Mouse (Mus musculus) embryonic facial prominence, embryonic 11.5 days (tissue): ENCODE measurements around the gene Lrrc45. TPM values are rescaled to one million over a fixed set of nuclear protein-coding genes. Genes with fewer than 3 reads are reported as not detected.

Experiments used
- ATAC-seq: fragments of 200-750 bp; cut with Nextera tagmentation; replicated peaks from 2 replicates; pipeline ENCODE4 v1.8.0; 2017; ENCODE audit warnings: low read depth; ENCODE audit not compliant: insufficient number of reproducible peaks, low FRiP score, low TSS enrichment
- DNase-seq: peaks from one replicate; pipeline ENCODE4 v3.0.0-alpha.2; 2015; ENCODE audit warnings: low spot score
- H3K27ac ChIP-seq: fragments of 300-500 bp; sonication (generic); replicated peaks from 2 replicates; pipeline ENCODE4 v1.5.1; 2014; ENCODE audit warnings: mild to moderate bottlenecking, low read depth, low read length, control low read depth
- H3K27me3 ChIP-seq: fragments of 300-500 bp; sonication (generic); 2 replicates; pipeline ENCODE4 v1.6.1; 2014; ENCODE audit warnings: mild to moderate bottlenecking, low read length, moderate library complexity, mixed read lengths; ENCODE audit not compliant: control insufficient read depth, insufficient read depth
- H3K36me3 ChIP-seq: fragments of 300-500 bp; sonication (generic); replicated peaks from 2 replicates; pipeline ENCODE4 v1.6.1; 2014; ENCODE audit warnings: low read depth, mild to moderate bottlenecking, low read length, moderate library complexity, mixed read lengths; ENCODE audit not compliant: control insufficient read depth, insufficient read depth
- H3K4me1 ChIP-seq: fragments of 300-500 bp; sonication (generic); 2 replicates; pipeline ENCODE4 v1.6.1; 2014; ENCODE audit warnings: low read length, mixed read lengths; ENCODE audit not compliant: control insufficient read depth, insufficient read depth
- H3K4me2 ChIP-seq: fragments of 300-500 bp; sonication (generic); 2 replicates; pipeline ENCODE4 v1.6.1; 2014; ENCODE audit warnings: low read depth, mild to moderate bottlenecking, control low read depth, low read length, moderate library complexity
- H3K4me3 ChIP-seq: fragments of 300-500 bp; sonication (generic); 2 replicates; pipeline ENCODE4 v1.5.1; 2014; ENCODE audit warnings: low read depth, low read length, control low read depth
- H3K9ac ChIP-seq: fragments of 300-500 bp; sonication (generic); replicated peaks from 2 replicates; pipeline ENCODE4 v1.6.1; 2014; ENCODE audit warnings: mild to moderate bottlenecking, control low read depth, low read length
- H3K9me3 ChIP-seq: fragments of 300-500 bp; sonication (generic); replicated peaks from 2 replicates; pipeline ENCODE4 v1.6.1; 2016; ENCODE audit warnings: mild to moderate bottlenecking, low read length, inconsistent platforms, mixed read lengths; ENCODE audit not compliant: control insufficient read depth
- WGBS: fragments of 180-500 bp; shearing (Covaris S2); extraction: QIAGEN DNeasy Blood & Tissue Kit; methylation state at CpG from one replicate; pipeline ENCODE4 v1.1.7; 2014; 5-methylcytosine and 5-hydroxymethylcytosine counted together
- polyA plus RNA-seq: library from polyadenylated mRNA; unstranded; fragments of >200 nt; fragmentation: Nextera tagmentation; extraction: Ambion mirVana; gene quantifications from 2 replicates; pipeline ENCODE4 v1.2.1, GENCODE M21; 2014

Gene Lrrc45
- polyA plus RNA-seq, 1 experiment from 2014 or later = 35.0 TPM

DNA sequence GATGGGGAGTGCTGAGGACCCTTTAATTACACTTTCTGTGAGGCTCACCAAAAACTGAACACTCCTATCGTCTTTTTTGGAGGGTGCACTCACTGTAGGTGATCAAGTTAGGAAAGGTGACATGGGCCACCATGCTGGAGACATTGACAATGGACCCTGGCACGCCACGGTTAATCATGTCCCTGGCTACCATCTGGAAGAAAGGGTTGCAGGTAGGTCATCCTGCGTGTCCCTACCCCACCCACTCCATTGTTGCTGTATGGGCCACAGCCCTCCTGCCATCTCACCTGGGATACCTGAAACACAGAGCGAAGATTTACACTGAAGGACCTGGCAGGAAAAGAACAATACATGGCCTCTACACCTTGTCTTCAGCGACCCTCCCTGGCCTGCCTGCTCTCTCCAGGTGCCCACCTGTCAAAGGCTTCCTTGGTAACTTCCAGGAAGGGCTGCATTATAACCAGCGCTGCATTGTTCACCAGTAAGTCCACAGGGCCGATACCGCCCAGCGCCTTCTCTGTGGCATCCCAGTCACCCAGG, 16.7 kb downstream of the Lrrc45 start:
- Histone ChIP-seq H3K9ac (no peak overlapping the region), H3K27me3 (no peaks in the 10 kb centered on the region; the same call in 1 of the 2 replicates), H3K4me1 (no peaks in the 10 kb centered on the region), H3K4me2 (no peak overlapping the region), H3K36me3 (no peaks in the 10 kb centered on the region), H3K9me3 (no peaks in the 10 kb centered on the region), H3K27ac (no peak overlapping the region), H3K4me3 (no peak overlapping the region)
- DNase-seq (no peak), ATAC-seq (no peak)
- 89% methylated on average over 10 of the region's 10 CpGs for WGBS

DNA sequence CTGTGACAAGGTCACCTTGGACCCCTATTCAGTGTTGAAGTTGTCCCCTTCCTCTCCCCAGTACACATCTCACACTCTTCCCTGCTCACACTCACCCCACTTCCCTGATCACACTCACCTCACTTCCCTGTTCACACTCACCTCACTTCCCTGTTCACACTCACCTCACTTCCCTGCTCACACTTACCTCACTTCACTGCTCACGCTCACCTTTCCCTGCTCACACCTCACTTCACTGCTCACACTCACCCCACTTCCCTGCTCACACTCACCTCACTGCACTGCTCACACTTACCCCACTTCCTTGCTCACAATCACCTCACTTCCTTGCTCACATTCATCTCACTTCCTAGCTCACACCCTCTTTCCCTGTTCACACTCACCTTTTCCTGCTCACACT, 17.7 kb downstream of the Lrrc45 start:
- Histone ChIP-seq H3K27me3 (no peaks in the 10 kb centered on the region; the same call in 1 of the 2 replicates), H3K4me3 (no peak overlapping the region), H3K36me3 (no peaks in the 10 kb centered on the region), H3K27ac (no peak overlapping the region), H3K9ac (no peak overlapping the region), H3K4me1 (no peaks in the 10 kb centered on the region), H3K9me3 (no peaks in the 10 kb centered on the region), H3K4me2 (no peak overlapping the region)
- no peak for DNase-seq
- no peak for ATAC-seq
- WGBS = 94% methylated on average over 1 of the region's 1 CpGs

DNA sequence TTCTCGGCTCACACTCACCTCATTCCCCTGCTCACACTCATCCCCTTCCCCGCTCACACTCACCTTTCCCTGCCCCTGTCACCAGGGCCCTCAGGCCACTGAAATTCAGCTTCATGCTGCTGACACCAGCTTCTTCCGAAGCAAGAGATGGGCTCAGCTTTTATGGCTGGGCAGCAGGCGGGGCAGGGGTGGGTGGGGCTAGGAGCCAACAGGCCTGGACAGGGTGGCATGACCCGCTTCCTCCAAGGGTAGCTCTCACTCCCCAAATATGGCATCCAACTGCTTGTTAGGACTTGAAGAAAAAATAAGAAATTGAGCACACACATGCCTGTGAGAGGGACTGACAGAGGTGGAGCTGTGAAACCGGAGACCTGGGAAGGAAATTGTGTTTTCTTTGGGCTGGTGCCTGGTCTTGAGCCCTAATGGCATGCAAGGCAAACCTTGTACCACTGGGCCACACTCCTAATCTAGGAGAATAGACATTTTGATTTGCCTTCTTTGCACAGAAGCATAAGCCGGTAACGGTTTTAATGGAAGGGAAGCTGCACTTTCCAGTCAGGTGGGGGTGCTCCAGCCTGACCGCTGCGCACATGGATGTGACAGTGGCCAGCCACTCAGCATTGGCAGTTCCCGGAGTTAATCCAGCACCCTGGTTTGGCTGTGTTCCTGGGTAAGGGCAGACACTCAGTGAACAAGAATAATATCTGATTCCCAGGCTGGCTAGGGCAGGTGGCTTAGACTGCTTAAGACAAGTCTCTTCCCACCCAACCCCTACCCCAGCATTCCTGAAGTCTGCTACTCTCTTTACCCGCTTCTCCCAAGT, 18.3 kb downstream of the Lrrc45 start, which contains the start of gene Cbr2:
Gene Cbr2 (minus strand): TSS at position 257 of the 823 bp plus-strand sequence.
- Histone ChIP-seq H3K4me2 (no peak within 1 kb of the TSS), H3K27me3 (no peaks in the 10 kb centered on the region; the same call in 1 of the 2 replicates), H3K36me3 (no peaks in the 10 kb centered on the region), H3K4me3 (no peak within 1 kb of the TSS), H3K9ac (no peak within 1 kb of the TSS; the same call in 1 of the 2 replicates), H3K9me3 (no peaks in the 10 kb centered on the region), H3K4me1 (no peaks in the 10 kb centered on the region), H3K27ac (no peak within 1 kb of the TSS)
- WGBS = 75% methylated on average over 12 of the region's 12 CpGs
- DNase-seq (no peak), ATAC-seq (no peak)

DNA sequence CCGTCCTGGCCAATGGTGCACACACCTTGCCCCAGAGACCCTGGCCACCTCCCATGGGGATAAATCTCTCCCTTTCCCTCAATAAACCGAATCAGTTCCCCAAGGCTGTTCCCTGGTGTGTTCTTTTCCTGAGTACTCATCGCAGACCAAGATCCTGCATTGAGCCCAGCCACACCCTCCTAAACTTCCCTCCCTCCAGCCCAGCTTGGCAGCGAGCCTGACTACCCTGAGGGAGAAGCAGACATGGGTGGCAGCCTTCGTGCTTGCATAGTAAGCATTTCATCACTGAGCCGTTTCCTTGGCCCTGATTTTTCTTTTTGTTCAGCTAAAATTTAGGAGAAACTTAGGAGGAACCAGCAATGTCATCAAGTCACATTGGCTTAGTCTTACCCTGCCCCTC, 19.8 kb downstream of the Lrrc45 start:
- no peak overlapping the region for H3K9ac ChIP-seq
- no peaks in the 10 kb centered on the region for H3K4me1 ChIP-seq
- no peaks in the 10 kb centered on the region for H3K9me3 ChIP-seq
- 67% methylated on average over 6 of the region's 6 CpGs for WGBS
- ATAC-seq (no peak), DNase-seq (no peak)
- H3K4me3 ChIP-seq = no peak overlapping the region
- H3K4me2 ChIP-seq = no peak overlapping the region
- H3K36me3 ChIP-seq = no peaks in the 10 kb centered on the region
- H3K27me3 ChIP-seq = no peaks in the 10 kb centered on the region
- no peak overlapping the region for H3K27ac ChIP-seq

DNA sequence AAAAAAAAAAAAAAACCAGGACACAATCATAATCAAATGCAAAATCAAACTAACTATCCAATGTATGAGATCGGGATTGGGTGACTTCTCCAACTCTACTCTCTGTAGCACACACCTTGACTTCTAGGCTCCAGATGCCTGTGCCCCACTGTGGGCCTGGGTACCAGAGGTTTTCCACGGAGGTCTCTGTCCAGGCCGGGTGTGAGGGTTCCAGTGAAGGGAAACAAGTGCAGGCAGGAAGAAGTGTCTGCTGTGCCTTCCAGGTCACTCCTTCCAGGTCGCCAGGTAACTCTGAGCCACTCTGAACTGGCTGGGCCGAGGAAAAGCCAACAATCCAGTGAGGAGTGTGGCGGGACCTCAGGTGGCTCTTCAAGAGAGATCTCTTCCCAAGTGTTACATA, 22.7 kb downstream of the Lrrc45 start:
- Histone ChIP-seq H3K36me3 (no peaks in the 10 kb centered on the region), H3K9me3 (no peaks in the 10 kb centered on the region), H3K4me2 (no peak overlapping the region), H3K4me1 (no peaks in the 10 kb centered on the region), H3K27me3 (no peaks in the 10 kb centered on the region), H3K27ac (no peak overlapping the region), H3K9ac (no peak overlapping the region), H3K4me3 (no peak overlapping the region)
- DNase-seq (no peak), ATAC-seq (no peak)
- WGBS = 73% methylated on average over 6 of the region's 6 CpGs

DNA sequence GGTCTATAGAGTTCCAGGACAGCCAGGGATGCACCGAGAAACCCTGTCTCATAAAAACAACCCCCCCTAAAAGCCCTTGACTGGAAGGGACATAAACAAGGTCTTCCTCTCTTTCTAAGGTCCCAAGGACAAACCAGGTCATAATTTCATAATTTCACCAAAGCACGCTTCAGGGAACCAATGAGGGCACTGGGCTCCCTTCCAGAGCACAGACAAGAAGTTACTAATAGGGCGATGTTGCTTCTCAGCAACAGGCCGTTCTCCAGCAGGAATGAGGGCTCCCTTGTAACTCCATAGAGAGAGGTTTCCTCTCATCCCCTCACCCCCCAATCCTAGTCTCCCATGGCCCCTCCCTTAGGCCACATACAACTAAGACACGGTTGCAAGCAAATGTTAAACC, 27.3 kb downstream of the Lrrc45 start:
- Histone ChIP-seq H3K9me3 (no peaks in the 10 kb centered on the region), H3K9ac (no peak overlapping the region), H3K4me3 (no peak overlapping the region), H3K4me2 (no peak overlapping the region), H3K27me3 (no peaks in the 10 kb centered on the region), H3K36me3 (no peaks in the 10 kb centered on the region), H3K27ac (no peak overlapping the region), H3K4me1 (no peaks in the 10 kb centered on the region)
- ATAC-seq = no peak
- no peak for DNase-seq
- WGBS = 90% methylated on average over 5 of the region's 5 CpGs

DNA sequence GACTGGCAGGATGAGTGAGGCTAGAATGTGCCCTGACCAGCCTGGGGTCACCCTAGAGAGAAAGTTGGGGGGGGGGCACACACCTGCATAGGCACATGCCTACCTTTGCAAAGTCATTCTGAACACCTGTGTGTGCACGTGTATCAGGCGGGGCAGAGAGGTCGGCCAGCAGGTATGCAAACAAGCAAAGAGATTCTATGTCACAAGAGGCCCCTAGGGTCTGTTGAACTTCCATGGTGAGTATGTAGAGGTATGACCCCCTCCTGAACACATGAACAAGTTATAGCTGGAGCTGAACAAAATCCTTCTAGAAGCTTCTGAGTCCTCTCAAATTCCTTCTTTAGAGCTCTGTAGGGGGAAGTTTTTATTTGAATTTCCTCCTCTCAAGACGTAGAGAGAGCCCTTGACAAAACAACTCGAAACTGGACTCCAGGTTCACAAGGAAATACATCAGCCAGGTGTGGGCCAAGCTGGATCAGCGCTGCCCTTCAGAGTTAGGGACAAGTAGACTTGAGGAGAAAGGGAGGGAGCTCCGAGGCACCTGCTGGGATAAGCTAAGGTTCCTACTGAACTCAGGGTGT, 30.5 kb downstream of the Lrrc45 start:
- WGBS = 68% methylated on average over 7 of the region's 7 CpGs
- Histone ChIP-seq H3K4me1 (no peaks in the 10 kb centered on the region), H3K36me3 (no peaks in the 10 kb centered on the region), H3K4me2 (no peak overlapping the region), H3K27ac (no peak overlapping the region), H3K9me3 (no peaks in the 10 kb centered on the region), H3K9ac (no peak overlapping the region), H3K4me3 (no peak overlapping the region), H3K27me3 (no peaks in the 10 kb centered on the region)
- DNase-seq (no peak), ATAC-seq (no peak)

DNA sequence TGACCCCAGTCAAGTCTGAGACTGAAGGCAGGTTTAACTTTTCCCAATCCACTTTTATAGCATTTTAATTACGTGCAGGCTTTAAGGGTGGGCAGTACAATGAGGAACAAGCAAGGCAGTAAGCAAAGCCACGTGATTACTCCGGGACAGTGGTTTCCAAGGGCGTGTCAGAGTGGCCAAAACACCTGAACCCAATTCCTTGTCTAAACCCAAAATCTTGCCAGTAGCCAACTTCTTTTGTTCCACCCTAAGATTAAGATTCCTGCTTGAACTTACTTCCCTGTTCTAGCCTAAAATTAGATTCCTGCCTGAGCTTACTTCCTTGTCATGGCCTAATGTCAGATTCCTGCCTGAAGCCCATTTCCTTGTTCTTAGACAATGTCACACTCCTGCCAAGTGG, 34.2 kb downstream of the Lrrc45 start:
- no peak for ATAC-seq
- Histone ChIP-seq H3K27ac (no peak overlapping the region), H3K27me3 (no peaks in the 10 kb centered on the region), H3K4me2 (no peak overlapping the region), H3K9me3 (no peaks in the 10 kb centered on the region), H3K9ac (no peak overlapping the region), H3K4me3 (no peak overlapping the region), H3K4me1 (no peaks in the 10 kb centered on the region), H3K36me3 (no peaks in the 10 kb centered on the region)
- no peak for DNase-seq
- WGBS = 75% methylated on average over 4 of the region's 4 CpGs
